Mouse (Mus musculus) forebrain, embryonic 10.5 days (tissue): Measurements from ENCODE around the gene H2-K1. TPM values are rescaled to one million over a fixed set of nuclear protein-coding genes. Genes with fewer than 3 reads are reported as not detected.

ENCODE experiments used
- DNase-seq: peaks from one replicate; pipeline ENCODE4 v3.0.0-alpha.2; 2017; ENCODE audit warnings: low spot score; ENCODE audit errors: extremely low spot score
- H3K27ac ChIP-seq: fragments of 300-500 bp; sonication (generic); 2 replicates; pipeline ENCODE4 v1.5.1; 2016; ENCODE audit warnings: mild to moderate bottlenecking
- H3K27me3 ChIP-seq: fragments of 300-500 bp; sonication (generic); 2 replicates; pipeline ENCODE4 v1.6.1; 2016; ENCODE audit warnings: mild to moderate bottlenecking; ENCODE audit not compliant: poor library complexity, severe bottlenecking
- H3K36me3 ChIP-seq: fragments of 300-500 bp; sonication (generic); replicated peaks from 2 replicates; pipeline ENCODE4 v1.6.1; 2016; ENCODE audit warnings: mild to moderate bottlenecking, moderate library complexity
- H3K4me1 ChIP-seq: fragments of 300-500 bp; sonication (generic); 2 replicates; pipeline ENCODE4 v1.6.1; 2016
- H3K4me3 ChIP-seq: fragments of 300-500 bp; sonication (generic); 2 replicates; pipeline ENCODE4 v1.5.1; 2016; ENCODE audit warnings: mild to moderate bottlenecking, moderate library complexity
- H3K9me3 ChIP-seq: fragments of 300-500 bp; sonication (generic); 2 replicates; pipeline ENCODE4 v1.6.1; 2016; ENCODE audit warnings: mild to moderate bottlenecking, moderate library complexity
- WGBS: fragments of 180-500 bp; shearing (Covaris S2); methylation state at CpG from one replicate; pipeline ENCODE4 v1.1.7; 2016; 5-methylcytosine and 5-hydroxymethylcytosine counted together
- polyA plus RNA-seq: library from polyadenylated mRNA; unstranded; fragments of >200 nt; fragmentation: Nextera tagmentation; extraction: Ambion mirVana; gene quantifications from 2 replicates; pipeline ENCODE4 v1.2.1, GENCODE M21; 2016

H2-K1 gene
- 51.2 and 51.8 TPM in 2 replicates for polyA plus RNA-seq

DNA sequence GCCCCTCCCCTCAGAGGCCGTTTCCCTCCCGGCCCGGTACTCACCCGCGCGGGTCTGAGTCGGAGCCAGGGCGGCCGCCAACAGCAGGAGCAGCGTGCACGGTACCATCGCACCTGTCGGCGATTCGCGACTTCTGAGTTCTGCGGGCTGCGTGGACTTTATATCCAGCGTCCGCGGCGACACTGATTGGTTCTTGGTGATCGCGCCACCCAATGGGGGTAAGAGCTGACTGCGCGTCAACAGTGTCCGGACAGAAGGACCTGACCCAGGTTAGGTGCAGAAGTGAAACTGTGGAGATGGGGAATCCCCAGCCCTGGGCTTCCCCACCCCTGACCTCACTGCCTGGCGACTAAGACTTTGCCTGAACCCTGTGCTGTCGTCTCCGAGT lies at the start of gene H2-K1:
Gene H2-K1, minus strand, starts transcription at position 198 of the 388 bp plus-strand sequence.
- H3K4me1 ChIP-seq, result peaks cover 20% of the 10 kb centered on the region
- H3K27ac ChIP-seq, result peak within 1 kb of the TSS; percentile 82
- H3K4me3 ChIP-seq, result peak within 1 kb of the TSS; percentile 73
- no peaks in the 10 kb centered on the region for H3K9me3 ChIP-seq
- DNase-seq, result peak; percentile 75
- H3K36me3 ChIP-seq, result no peaks in the 10 kb centered on the region
- H3K27me3 ChIP-seq, result peaks cover 55% of the 10 kb centered on the region
- WGBS, result under 1% methylated on average over 30 of the region's 30 CpGs

DNA sequence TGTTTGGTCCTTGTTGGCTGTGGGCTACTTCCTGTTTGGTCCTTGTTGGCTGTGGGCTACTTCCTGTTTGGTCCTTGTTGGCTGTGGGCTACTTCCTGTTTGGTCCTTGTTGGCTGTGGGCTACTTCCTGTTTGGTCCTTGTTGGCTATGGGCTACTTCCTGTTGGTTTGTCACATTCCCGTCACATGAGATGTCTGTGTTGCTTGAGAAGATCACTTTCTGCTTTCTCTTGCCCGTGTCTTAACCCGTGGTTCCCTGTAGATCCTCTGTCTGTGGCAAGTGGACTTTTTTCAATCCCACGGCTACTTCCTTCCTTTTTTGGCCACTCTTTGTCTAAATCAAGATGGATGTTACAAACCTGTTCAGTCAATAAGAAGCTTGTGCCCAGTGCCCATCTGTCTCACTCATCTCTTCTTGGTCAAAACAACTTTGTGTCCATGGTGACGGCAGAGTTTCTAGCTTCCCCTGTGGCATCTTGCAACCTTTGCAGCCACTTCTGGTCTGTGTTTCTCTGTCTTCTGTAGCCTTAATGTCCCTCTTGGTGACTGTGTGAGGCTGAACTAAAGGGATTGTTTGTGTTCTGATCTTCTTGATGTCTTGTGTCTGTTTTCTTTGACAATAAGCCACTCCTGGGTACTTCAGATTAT lies 47.4 kb upstream of the H2-K1 start:
- no peak overlapping the region for H3K4me3 ChIP-seq
- WGBS, result 95% methylated on average over 5 of the region's 5 CpGs
- no peak overlapping the region for H3K27ac ChIP-seq
- no peak for DNase-seq
- peaks cover 8% of the 10 kb centered on the region for H3K9me3 ChIP-seq
- 0 out of 2 replicates have a peak, but pooled peaks cover 5% of the 10 kb centered on the region for H3K27me3 ChIP-seq
- peaks cover 4% of the 10 kb centered on the region for H3K4me1 ChIP-seq
- peaks cover 2% of the 10 kb centered on the region; the same call in 1 of the 2 replicates for H3K36me3 ChIP-seq

DNA sequence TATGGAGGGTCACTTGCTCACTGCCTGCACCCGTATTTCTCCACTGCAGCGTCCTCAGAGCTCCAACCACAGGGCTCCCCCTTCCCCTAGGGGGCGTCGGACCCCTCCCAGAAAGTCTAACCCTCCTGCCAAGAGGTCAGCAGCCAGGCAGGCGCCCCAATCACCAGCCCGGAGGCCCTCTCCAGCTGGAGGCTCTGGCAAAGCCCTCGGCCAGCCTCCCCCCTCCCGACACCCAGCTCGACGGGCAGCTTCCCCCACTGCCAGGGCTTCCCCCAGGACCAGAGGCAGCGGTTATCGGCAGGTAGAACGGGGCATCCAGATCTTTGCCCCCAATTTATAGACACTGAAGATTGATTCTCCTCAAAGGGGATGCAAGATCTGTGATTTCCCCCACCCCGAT lies 45.8 kb upstream of the H2-K1 start:
- Histone ChIP-seq H3K36me3 (peaks cover 2% of the 10 kb centered on the region; the same call in 1 of the 2 replicates), H3K4me1 (peaks cover 18% of the 10 kb centered on the region), H3K27ac (0 out of 2 replicates have a peak overlapping the region, but pooled peaks have one; percentile 1), H3K9me3 (peaks cover 8% of the 10 kb centered on the region), H3K27me3 (peaks cover 20% of the 10 kb centered on the region), H3K4me3 (no peak overlapping the region)
- 79% methylated on average over 14 of the region's 14 CpGs for WGBS
- no peak for DNase-seq

DNA sequence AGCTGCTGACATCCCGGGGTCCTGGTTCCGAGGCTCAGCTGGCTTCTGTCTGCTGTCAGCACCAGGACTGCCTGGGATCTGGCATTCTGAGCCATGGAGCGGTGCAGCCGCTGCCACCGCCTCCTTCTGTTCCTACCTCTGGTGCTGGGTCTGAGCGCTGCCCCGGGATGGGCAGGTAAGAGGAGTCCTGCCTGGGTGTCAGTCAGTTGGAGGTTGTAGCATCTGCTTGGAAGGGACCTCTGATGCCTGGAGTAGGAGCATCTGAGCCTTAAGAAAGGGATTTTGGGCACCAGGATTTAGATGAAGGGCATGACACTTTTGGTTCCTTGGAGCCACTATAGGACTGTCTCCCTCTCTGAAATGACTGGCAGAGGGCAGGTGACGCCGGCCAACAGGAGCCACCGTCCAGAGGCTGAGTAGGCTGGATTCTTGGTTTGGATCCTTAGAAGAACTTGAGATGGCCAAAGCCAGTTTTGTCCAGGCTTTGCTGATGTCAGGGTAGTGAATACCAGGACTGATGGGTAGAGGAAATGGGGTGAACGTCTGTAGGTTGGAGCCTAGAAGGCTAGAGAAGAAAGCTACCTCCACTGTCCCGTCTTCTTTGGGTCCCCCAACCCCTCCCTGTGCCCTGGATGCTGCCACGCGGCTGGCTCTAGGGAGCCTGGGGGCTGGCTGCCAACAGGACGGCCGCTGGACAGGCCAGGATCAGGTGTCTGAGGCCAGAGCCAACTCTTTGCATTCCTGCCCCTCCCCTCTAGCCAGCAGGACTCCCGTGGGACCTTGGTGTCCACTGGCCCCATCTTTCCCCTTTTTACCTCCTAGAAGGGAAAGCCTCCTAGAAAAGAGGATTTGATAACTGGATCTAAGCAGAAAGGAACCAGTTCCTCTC lies 39.7 kb upstream of the H2-K1 start:
- Histone ChIP-seq H3K4me1 (peaks cover 60% of the 10 kb centered on the region), H3K9me3 (no peaks in the 10 kb centered on the region), H3K36me3 (peaks cover 35% of the 10 kb centered on the region), H3K27ac (peak overlapping the region; percentile 66), H3K4me3 (peak overlapping the region; percentile 44), H3K27me3 (peaks cover 56% of the 10 kb centered on the region)
- no peak for DNase-seq
- WGBS, result 31% methylated on average over 17 of the region's 17 CpGs

DNA sequence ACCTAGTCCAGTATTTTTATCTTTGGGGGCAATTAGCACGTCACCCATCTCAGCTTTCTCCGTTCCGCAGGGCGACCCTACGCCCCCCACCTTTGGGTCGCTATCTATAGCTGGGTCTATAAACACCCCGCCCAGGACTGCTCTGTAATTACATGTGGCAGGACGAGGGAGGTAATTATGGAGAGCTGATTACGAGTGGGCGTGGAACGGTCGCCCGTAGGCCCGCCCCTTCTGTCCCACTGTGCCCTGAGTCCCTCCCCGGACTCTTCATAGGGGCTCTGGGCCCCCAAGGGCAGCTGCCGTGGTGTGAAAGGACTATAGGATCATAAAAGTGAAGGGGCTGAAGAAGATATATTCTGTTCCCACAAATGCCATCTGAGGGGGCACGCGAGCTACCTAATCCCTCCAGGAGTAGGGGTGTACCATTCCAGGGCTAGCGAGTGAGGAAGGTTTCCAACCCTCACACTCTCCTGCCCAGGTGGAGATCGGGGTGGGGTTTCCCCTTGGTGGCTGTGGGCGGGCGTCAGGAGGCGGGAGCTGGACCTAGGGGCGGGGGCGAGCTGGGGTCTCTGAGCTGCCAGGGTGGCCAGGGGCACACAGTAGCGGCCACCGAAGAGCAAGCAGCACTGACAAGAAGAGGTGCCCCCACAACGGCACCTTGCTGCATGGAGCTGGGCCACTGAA lies 38.9 kb upstream of the H2-K1 start, which contains the start of gene Col11a2:
Gene Col11a2, plus strand, starts transcription at position 560 of the 684 bp plus-strand sequence.
- H3K4me1 ChIP-seq, result peaks cover 63% of the 10 kb centered on the region
- no peaks in the 10 kb centered on the region for H3K9me3 ChIP-seq
- H3K27me3 ChIP-seq, result peaks cover 56% of the 10 kb centered on the region
- H3K4me3 ChIP-seq, result peak within 1 kb of the TSS; percentile 44
- H3K36me3 ChIP-seq, result peaks cover 43% of the 10 kb centered on the region
- H3K27ac ChIP-seq, result peak within 1 kb of the TSS; percentile 66
- 13% methylated on average over 28 of the region's 28 CpGs for WGBS
- DNase-seq, result no peak

DNA sequence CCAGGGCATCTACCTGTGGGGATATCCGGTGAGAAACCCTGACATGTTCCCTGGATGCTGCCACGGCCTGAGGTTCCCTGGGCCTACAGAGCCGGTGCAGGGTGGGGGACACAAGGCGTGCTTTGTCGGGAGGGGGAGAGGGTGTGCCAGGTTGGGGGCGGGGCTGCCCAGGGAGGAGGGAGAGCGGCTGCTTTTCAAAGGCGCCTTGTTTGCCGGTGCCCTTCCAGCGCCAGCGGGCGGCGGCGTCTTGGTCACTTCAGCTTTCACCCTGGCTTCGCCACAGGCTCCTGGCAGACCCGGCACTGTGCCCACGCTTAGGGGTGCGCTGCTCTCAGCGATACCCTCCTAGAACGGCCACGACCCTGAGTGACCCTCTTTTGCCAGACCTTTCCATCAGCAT lies 38.3 kb upstream of the H2-K1 start:
- peaks cover 69% of the 10 kb centered on the region for H3K4me1 ChIP-seq
- peak overlapping the region; percentile 66 for H3K27ac ChIP-seq
- H3K4me3 ChIP-seq, result peak overlapping the region; percentile 44
- WGBS, result 9% methylated on average over 21 of the region's 21 CpGs
- no peak for DNase-seq
- H3K9me3 ChIP-seq, result no peaks in the 10 kb centered on the region
- H3K36me3 ChIP-seq, result peaks cover 48% of the 10 kb centered on the region
- peaks cover 56% of the 10 kb centered on the region for H3K27me3 ChIP-seq

DNA sequence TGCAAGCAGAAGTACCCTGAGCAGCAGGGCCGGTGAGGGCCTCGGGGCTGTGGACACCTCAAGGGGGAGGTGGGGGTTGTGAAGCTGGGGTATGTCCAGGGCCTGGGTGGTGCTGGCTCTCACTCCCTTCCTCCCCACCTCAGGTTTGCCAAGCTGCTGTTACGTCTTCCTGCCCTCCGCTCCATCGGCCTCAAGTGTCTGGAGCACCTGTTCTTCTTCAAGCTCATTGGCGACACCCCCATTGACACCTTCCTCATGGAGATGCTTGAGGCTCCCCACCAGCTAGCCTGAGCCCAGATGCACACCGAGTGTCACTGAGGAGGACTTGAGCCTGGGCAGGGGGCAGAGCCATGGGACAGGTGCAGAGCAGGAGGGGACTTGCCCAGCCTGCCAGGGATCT lies 37.1 kb upstream of the H2-K1 start:
- Histone ChIP-seq H3K9me3 (no peaks in the 10 kb centered on the region), H3K36me3 (peaks cover 53% of the 10 kb centered on the region), H3K4me1 (peaks cover 79% of the 10 kb centered on the region), H3K4me3 (no peak overlapping the region), H3K27me3 (peaks cover 48% of the 10 kb centered on the region), H3K27ac (no peak overlapping the region)
- 87% methylated on average over 7 of the region's 7 CpGs for WGBS
- no peak for DNase-seq

DNA sequence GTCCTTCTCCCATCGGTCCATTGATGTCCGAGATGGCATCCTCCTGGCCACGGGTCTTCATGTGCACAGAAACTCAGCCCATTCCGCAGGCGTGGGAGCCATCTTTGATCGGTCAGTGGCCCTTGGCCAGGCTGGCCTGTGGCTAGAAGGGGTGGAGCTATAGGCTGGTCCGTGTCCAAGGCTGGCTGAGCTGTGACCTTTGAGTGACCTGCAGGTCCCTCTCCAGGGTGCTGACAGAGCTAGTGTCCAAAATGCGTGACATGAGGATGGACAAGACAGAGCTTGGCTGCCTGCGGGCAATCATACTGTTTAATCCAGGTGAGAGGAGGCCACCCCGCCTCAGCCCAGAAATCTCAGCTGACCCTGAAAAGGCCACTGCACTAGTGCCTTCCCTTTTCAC lies 36.5 kb upstream of the H2-K1 start:
- 80% methylated on average over 10 of the region's 10 CpGs for WGBS

DNA sequence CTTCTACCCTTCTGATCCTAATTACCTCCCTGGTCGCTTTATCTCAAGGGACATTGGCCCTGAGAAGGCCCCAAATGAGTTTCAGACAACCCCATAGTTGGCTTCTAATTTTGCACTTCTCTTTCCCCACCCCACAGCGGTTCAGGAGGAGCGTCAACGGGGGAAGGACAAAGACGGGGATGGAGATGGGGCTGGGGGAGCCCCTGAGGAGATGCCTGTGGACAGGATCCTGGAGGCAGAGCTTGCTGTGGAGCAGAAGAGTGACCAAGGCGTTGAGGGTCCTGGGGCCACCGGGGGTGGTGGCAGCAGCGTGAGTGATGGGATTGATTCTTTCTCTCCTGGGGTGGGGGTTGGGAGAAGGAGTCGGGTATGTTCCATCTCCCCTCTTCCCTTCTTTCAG lies 35.4 kb upstream of the H2-K1 start:
- Histone ChIP-seq H3K27me3 (peaks cover 32% of the 10 kb centered on the region), H3K4me1 (peaks cover 71% of the 10 kb centered on the region), H3K27ac (no peak overlapping the region), H3K36me3 (peaks cover 55% of the 10 kb centered on the region), H3K9me3 (no peaks in the 10 kb centered on the region), H3K4me3 (peak overlapping the region; percentile 3; the same call in 1 of the 2 replicates)
- no peak for DNase-seq
- 89% methylated on average over 9 of the region's 9 CpGs for WGBS

More for the DNA sequence above, 36.5 kb upstream of the H2-K1 start:
- H3K4me1 ChIP-seq, result peaks cover 78% of the 10 kb centered on the region
- H3K9me3 ChIP-seq, result no peaks in the 10 kb centered on the region
- H3K27me3 ChIP-seq, result peaks cover 43% of the 10 kb centered on the region
- no peak overlapping the region for H3K27ac ChIP-seq
- DNase-seq, result no peak
- H3K4me3 ChIP-seq, result no peak overlapping the region
- peaks cover 53% of the 10 kb centered on the region for H3K36me3 ChIP-seq

DNA sequence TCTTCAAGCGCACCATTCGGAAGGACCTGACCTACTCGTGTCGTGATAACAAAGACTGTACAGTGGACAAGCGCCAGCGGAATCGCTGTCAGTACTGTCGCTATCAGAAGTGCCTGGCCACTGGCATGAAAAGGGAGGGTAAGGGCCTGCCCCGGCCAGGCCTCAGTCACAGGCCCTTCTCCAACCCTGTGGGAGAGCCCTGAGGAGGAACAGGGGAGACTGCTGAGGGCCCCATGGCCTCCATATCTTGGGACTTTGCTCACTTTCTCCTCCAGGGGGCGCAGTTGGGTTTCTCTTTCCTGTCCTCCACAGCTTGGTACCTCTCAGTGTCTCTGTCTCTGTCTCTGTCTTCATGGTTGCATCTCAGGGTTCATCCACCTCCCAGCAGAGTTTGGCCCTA lies 33.9 kb upstream of the H2-K1 start:
- H3K27me3 ChIP-seq, result peaks cover 19% of the 10 kb centered on the region
- WGBS, result 77% methylated on average over 10 of the region's 10 CpGs
- DNase-seq, result peak; percentile 74
- peaks cover 70% of the 10 kb centered on the region for H3K36me3 ChIP-seq
- H3K27ac ChIP-seq, result no peak overlapping the region
- peaks cover 71% of the 10 kb centered on the region for H3K4me1 ChIP-seq
- no peaks in the 10 kb centered on the region for H3K9me3 ChIP-seq
- peak overlapping the region; percentile 98; the same call in 1 of the 2 replicates for H3K4me3 ChIP-seq

DNA sequence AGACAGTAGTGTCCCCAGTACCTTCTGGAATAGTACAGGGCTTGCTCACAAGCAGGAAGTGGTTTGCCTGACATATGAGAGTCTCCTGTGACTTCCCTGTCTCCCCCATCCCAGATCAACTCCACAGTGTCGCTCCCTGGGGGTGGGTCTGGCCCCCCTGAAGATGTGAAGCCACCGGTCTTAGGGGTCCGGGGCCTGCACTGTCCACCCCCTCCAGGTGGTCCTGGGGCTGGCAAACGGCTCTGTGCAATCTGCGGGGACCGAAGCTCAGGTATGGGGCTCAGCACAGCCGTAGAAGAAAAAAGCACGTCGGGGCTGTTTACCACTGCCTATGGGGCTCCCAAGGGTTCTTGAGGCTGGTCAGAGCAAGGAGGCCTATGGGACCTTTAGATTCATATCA lies 33.3 kb upstream of the H2-K1 start:
- H3K4me3 ChIP-seq, result peak overlapping the region; percentile 98
- WGBS, result 94% methylated on average over 9 of the region's 9 CpGs
- H3K27me3 ChIP-seq, result peaks cover 13% of the 10 kb centered on the region
- peak overlapping the region; percentile 100; the same call in 1 of the 2 replicates for H3K27ac ChIP-seq
- DNase-seq, result no peak
- no peaks in the 10 kb centered on the region for H3K9me3 ChIP-seq
- peaks cover 71% of the 10 kb centered on the region for H3K4me1 ChIP-seq
- H3K36me3 ChIP-seq, result peaks cover 76% of the 10 kb centered on the region

DNA sequence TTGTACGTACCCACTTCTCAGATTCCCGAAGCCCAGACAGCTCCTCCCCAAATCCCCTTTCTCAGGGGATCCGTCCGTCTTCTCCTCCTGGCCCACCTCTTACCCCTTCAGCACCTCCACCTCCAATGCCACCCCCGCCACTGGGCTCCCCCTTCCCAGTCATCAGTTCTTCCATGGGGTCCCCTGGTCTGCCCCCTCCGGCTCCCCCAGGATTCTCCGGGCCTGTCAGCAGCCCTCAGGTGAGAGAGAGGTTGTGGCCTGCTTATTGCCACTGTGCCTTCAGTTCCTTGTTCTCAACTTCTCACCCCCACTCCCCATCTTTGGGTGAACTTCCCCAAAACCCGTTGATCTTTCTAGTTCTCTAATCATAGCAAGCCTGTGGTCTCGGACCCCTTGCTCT lies 32.7 kb upstream of the H2-K1 start:
- H3K4me3 ChIP-seq, result peak overlapping the region; percentile 98
- H3K27ac ChIP-seq, result peak overlapping the region; percentile 100
- WGBS, result 62% methylated on average over 9 of the region's 9 CpGs
- peaks cover 76% of the 10 kb centered on the region for H3K36me3 ChIP-seq
- H3K4me1 ChIP-seq, result peaks cover 71% of the 10 kb centered on the region
- no peak for DNase-seq
- peaks cover 6% of the 10 kb centered on the region for H3K27me3 ChIP-seq
- H3K9me3 ChIP-seq, result no peaks in the 10 kb centered on the region
